Mouse (Mus musculus): ENCODE results near the gene Loxl1.
A peak's percentile ranks its signal among the peaks of the same experiment; 100 is the strongest.

Gene Loxl1

GRCm38 (mm10) chr9:58248746-58249413, 64.1 kb downstream of the Loxl1 start:
- DNase-seq, result peak in 1 of 2 experiments; percentile 41

DNA sequence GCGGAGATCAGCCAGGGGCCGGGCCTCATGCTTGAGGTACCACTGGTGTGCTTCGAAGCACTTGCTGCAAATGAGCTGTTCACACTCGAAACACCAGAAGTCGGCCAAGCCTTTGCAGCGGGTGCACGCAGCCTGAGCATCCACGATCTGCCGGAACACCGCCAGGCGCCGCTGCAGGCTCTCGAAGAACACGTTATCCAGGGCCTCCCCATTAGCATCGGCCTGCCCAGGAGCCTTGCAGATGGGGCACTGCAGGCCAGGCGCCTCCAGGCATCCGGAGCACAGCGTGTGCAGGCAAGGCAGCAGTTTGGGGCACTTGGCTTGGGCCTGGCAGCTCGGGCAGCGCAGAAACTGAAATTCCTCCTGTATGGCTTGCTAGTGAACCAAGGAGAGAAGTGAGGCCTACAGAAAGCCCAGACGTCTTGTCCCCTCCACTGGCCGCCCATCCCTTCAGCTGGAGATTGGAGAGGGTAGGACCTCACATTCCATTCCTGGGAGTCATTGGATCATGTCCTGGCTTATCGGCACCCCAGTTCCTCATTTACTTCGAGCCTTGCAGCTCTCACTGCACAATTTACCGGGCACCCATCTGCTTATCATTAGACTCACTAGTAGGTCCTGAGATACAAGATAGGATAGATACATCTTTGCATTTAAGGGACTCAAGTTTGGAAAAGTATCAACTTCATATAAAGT, 65.8 kb downstream of the Loxl1 start:
- peak; percentile 90 to 94 for DNase-seq

DNA sequence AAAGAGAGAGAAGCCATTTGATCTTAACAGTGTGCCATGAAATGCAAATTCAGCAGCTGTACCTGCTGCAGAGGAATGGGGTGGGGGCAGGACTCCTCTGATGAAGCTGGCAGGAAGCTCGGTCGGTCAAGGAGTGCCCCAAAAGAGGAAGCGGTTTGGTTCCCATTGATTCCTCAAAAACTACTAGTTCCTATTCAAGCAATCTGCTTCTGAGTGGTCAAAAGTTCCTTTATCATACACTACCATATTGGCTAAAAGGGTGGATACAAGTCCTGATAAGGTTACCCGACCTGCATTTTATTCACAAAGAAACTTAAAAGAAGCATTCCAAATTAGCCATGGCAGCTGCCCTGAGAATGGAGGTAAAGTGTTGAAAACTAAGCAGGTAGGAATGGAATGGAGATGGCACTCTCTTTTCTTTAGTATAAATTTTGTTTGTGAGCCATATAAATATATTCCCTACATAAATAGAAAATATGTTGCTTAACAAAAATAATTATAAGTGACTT, 66.8 kb downstream of the Loxl1 start:
- DNase-seq, result no peak

DNA sequence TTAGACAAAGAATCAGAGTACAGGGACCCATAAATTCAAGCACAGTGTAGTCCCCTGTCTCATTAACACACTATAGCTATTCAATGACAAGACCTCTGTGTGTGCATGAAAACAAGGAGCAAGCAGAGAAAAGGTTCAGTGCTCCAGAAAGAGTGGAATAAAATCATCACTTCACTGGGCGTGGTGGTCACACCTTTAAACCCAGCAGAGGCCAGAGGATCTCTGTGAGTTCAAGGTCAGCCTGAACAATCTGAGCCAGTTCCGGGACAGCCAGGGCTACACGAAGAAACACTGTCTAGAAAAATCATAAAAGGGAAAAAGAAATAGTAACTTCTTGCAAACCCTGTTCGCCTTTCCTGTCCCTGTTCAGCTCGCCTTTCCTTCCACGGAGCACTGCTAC, 69.3 kb downstream of the Loxl1 start:
- no peak for DNase-seq

DNA sequence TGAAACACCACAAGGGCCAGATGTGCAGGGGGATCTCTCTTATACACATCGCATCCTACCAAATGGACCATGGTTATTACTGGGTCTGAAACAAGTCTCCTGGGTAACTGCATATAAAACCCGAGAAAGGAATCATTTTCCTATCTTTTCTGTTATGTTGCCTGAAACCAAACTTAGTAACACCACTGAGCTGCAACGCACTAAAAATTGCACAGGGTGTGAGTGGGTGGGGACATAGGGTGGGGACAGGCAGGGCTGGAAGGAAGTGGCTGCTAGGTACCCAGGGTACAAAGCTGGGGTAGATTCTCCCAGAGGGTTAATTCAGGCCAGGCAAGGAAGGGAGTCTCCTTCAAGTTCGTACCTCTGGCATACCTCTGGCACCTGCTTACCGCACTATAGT, 70.3 kb downstream of the Loxl1 start:
- no peak for DNase-seq

GRCm38 (mm10) chr9:58241780-58242485, 71.1 kb downstream of the Loxl1 start:
- peak; percentile 49 to 73 for DNase-seq

All from kidney, postnatal 4 days (tissue).